21 mouse cellular contexts compared by ENCODE assay signal in the genomic region with DNA sequence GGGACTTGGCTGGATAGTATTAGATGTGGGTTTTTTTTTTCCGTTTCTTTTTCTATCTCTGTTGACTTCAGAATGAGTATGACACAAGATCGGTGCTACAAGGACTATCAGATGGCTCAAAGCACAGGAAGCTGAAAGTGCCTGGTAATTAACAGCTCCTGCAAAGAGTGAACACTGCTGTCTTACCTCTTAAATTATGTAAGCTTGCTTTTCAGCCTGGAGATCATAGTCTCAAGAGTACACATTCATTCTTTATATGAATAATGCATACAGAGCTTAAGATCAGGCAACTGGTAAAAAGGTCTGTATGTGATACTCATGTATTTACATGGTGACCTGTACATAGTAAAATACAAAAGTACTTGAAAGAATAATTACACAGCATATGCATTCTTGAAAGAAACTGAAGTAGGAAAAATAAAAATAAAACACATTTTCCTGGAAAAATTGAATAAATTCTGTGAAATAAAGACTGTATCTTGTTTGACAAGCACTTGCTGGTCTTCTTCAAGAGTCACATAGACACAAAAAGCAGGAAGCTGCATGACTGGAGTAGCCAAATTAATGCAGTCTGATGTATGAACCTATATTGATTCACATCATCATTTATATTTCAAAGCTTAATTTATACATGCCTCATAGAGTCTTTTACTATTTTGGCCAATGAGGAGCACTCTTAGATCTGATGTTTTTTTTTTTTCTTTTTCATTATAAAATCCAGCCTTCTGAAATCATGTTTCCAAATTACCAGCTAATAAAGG.
"Had no signal": no experiment of that assay in that cellular context is flagged by ENCODE, and none has a peak within 500 bp of the region (broad histone marks: within the 10 kb centered on the region; RNA-seq: fewer than 3 reads in every experiment).

No protein-coding gene starts in this region.

- H3K27me3 ChIP-seq: kidney, embryonic 15.5 days; liver, embryonic 15.5 days; lung, embryonic 15.5 days; neural tube, embryonic 13.5 days; stomach, embryonic 15.5 days had no signal

- ATAC-seq: intestine, postnatal 0 days had no signal

- H3K9ac ChIP-seq: kidney, embryonic 15.5 days; liver, embryonic 15.5 days; lung, embryonic 15.5 days; neural tube, embryonic 13.5 days; stomach, embryonic 15.5 days had no signal

- H3K4me1 ChIP-seq: kidney, embryonic 15.5 days; liver, embryonic 15.5 days; lung, embryonic 15.5 days; neural tube, embryonic 13.5 days; stomach, embryonic 15.5 days had no signal

- H3K9me3 ChIP-seq: kidney, embryonic 15.5 days; liver, embryonic 15.5 days; lung, embryonic 15.5 days; neural tube, embryonic 13.5 days; stomach, embryonic 15.5 days had no signal

- H3K4me3 ChIP-seq: kidney, embryonic 15.5 days; left cerebral cortex, adult 2 months; liver, embryonic 15.5 days; lung, embryonic 15.5 days; myocyte; neural tube, embryonic 13.5 days; stomach, embryonic 15.5 days had no signal

- H3K4me2 ChIP-seq: kidney, embryonic 15.5 days; liver, embryonic 11.5 days; liver, embryonic 15.5 days; lung, embryonic 15.5 days; neural tube, embryonic 13.5 days; stomach, embryonic 15.5 days had no signal

- H3K27ac ChIP-seq: kidney, embryonic 15.5 days; left cerebral cortex, adult 2 months; liver, embryonic 15.5 days; lung, embryonic 15.5 days; neural tube, embryonic 13.5 days; stomach, embryonic 15.5 days had no signal

- DNase-seq: kidney, adult 2 months; kidney, postnatal 10 days; kidney, postnatal 36 days; layer of hippocampus, postnatal 36 days; lung, adult 18-20 months; lung, postnatal 10 days; lung, postnatal 36 days; right cerebral cortex, adult 18-20 months; right cerebral cortex, postnatal 14 days; right cerebral cortex, postnatal 4 days; thymus, adult 18-20 months; thymus, postnatal 36 days had no signal

- H3K36me3 ChIP-seq: kidney, embryonic 15.5 days; liver, embryonic 15.5 days; lung, embryonic 15.5 days; neural tube, embryonic 13.5 days; stomach, embryonic 15.5 days had no signal
